Mouse (Mus musculus) megakaryocyte, adult 5-6 weeks (primary cell): Measurements from ENCODE around the gene Ccpg1. TPM values are rescaled to one million over a fixed set of nuclear protein-coding genes. Genes with fewer than 3 reads are reported as not detected.

Source experiments
- ATAC-seq: 2 replicates; pipeline ENCODE4 v1.8.0; 2016; ENCODE audit warnings: mild to moderate bottlenecking, inconsistent platforms; ENCODE audit not compliant: poor library complexity, severe bottlenecking
- total RNA-seq, 2 experiments: library from RNA; stranded (forward) in 1 of 2; stranded (reverse) in 1 of 2; fragments of 153-499, 151-499 nt in 1 of 2; fragments of 221-1000, 200-1000 nt in 1 of 2; gene quantifications; 2 replicates each; pipeline versions ENCODE4 v1.2.3 to v1.2.4; 2015 to 2017

Ccpg1 gene
- total RNA-seq, 2 experiments from 2014 or later: 74.2 to 169 TPM

- ATAC-seq: peak; percentile 82
These were observed 6.2 kb downstream of the Ccpg1 start for GRCm38 (mm10) chr9:72991420-72991819.

- ATAC-seq: no peak
These were observed 7.3 kb downstream of the Ccpg1 start for GRCm38 (mm10) chr9:72992576-72992975.

GRCm38 (mm10) chr9:72996167-72996566, 10.9 kb downstream of the Ccpg1 start:
- ATAC-seq: no peak

GRCm38 (mm10) chr9:72996806-72997205, 11.6 kb downstream of the Ccpg1 start:
- no peak for ATAC-seq

GRCm38 (mm10) chr9:73000487-73000886, 15.3 kb downstream of the Ccpg1 start:
- ATAC-seq: no peak

GRCm38 (mm10) chr9:73001314-73002011, 16.2 kb downstream of the Ccpg1 start:
- peak; percentile 78 for ATAC-seq

- ATAC-seq: no peak
These were observed 16.9 kb downstream of the Ccpg1 start for GRCm38 (mm10) chr9:73002177-73002576.

- no peak for ATAC-seq
These were observed 18.8 kb downstream of the Ccpg1 start for GRCm38 (mm10) chr9:73004076-73004475.

- ATAC-seq: 0 out of 2 replicates have a peak, but pooled peaks have one; percentile 35
These were observed 19.9 kb downstream of the Ccpg1 start for GRCm38 (mm10) chr9:73005106-73005505.

- ATAC-seq: 0 out of 2 replicates have a peak, but pooled peaks have one; percentile 37
These were observed 20.9 kb downstream of the Ccpg1 start for GRCm38 (mm10) chr9:73006175-73006574.

- ATAC-seq: peak; percentile 15; the same call in 1 of the 2 replicates
These were observed 23.2 kb downstream of the Ccpg1 start for GRCm38 (mm10) chr9:73008384-73008783.

- no peak for ATAC-seq
These were observed 27.4 kb downstream of the Ccpg1 start for GRCm38 (mm10) chr9:73012629-73013028.

- ATAC-seq: no peak
These were observed 29.5 kb downstream of the Ccpg1 start for GRCm38 (mm10) chr9:73014724-73015123.

GRCm38 (mm10) chr9:73019841-73020240, 34.6 kb downstream of the Ccpg1 start:
- ATAC-seq: no peak

GRCm38 (mm10) chr9:73020566-73021097, 35.4 kb downstream of the Ccpg1 start:
- no peak for ATAC-seq

- ATAC-seq: no peak
These were observed 40.8 kb downstream of the Ccpg1 start for GRCm38 (mm10) chr9:73025818-73026636.

- peak; percentile 84 for ATAC-seq
These were observed 45.2 kb downstream of the Ccpg1 start for GRCm38 (mm10) chr9:73030443-73030842.

- ATAC-seq: no peak
These were observed 46.2 kb downstream of the Ccpg1 start for GRCm38 (mm10) chr9:73031421-73031820.

- no peak for ATAC-seq
These were observed 48.2 kb downstream of the Ccpg1 start for GRCm38 (mm10) chr9:73033406-73033805.

- ATAC-seq: peak; percentile 87
These were observed 54.2 kb downstream of the Ccpg1 start for GRCm38 (mm10) chr9:73039222-73039945.

- ATAC-seq: no peak
These were observed 54.9 kb downstream of the Ccpg1 start, which contains the start of gene Pigb for GRCm38 (mm10) chr9:73040080-73040479. Gene Pigb, minus strand, starts transcription at chr9:73040378.
